Mouse (Mus musculus) megakaryocyte progenitor cell, adult 5-6 weeks (primary cell): ENCODE measurements around the gene Madcam1. TPM values are rescaled to one million over a fixed set of nuclear protein-coding genes. Genes with fewer than 3 reads are reported as not detected.

Source experiments
- ATAC-seq: replicated peaks from 2 replicates; pipeline ENCODE4 v1.8.0; 2016; ENCODE audit warnings: mild to moderate bottlenecking, moderate TSS enrichment, inconsistent platforms; ENCODE audit not compliant: poor library complexity
- total RNA-seq, 2 experiments: library from RNA; stranded (forward) in 1 of 2; stranded (reverse) in 1 of 2; fragments of 157-497, 149-512 nt in 1 of 2; fragments of 200-1000 nt in 1 of 2; gene quantifications; 2 replicates each; pipeline versions ENCODE4 v1.2.3 to v1.2.4; 2015 to 2017

Madcam1 gene
- total RNA-seq, 2 experiments from 2014 or later: not detected

GRCm38 (mm10) chr10:79707162-79707561, 42.8 kb downstream of the Madcam1 start:
- no peak for ATAC-seq

- ATAC-seq: no peak
Measured at GRCm38 (mm10) chr10:79707759-79708158, 43.4 kb downstream of the Madcam1 start.

GRCm38 (mm10) chr10:79708668-79709067, 44.3 kb downstream of the Madcam1 start:
- ATAC-seq: no peak

- no peak for ATAC-seq
Measured at GRCm38 (mm10) chr10:79709307-79709706, 44.9 kb downstream of the Madcam1 start.

GRCm38 (mm10) chr10:79712029-79712428, 47.7 kb downstream of the Madcam1 start:
- ATAC-seq: peak; percentile 27; the same call in 1 of the 2 replicates

- ATAC-seq: peak; percentile 83
Measured at GRCm38 (mm10) chr10:79712499-79713126, 48.3 kb downstream of the Madcam1 start.

GRCm38 (mm10) chr10:79713163-79713562, 48.8 kb downstream of the Madcam1 start:
- no peak for ATAC-seq

- ATAC-seq: no peak
Measured at GRCm38 (mm10) chr10:79714996-79715395, 50.6 kb downstream of the Madcam1 start.

- ATAC-seq: no peak
Measured at GRCm38 (mm10) chr10:79716254-79716987, 52.1 kb downstream of the Madcam1 start, which contains the start of gene Hcn2. TSS of gene Hcn2 (plus strand) at chr10:79716634.

GRCm38 (mm10) chr10:79716988-79717355, 52.6 kb downstream of the Madcam1 start:
- no peak for ATAC-seq

- peak; percentile 72 for ATAC-seq
Measured at GRCm38 (mm10) chr10:79717640-79718357, 53.4 kb downstream of the Madcam1 start.

Other genes with a start within 250 kb of the Madcam1 start
- not detected in 2 replicates for gene Vmn2r83, start 195.8 kb upstream of the Madcam1 start, total RNA-seq (2015)
- not detected in 2 replicates for gene Vmn2r83, start 195.8 kb upstream of the Madcam1 start, total RNA-seq (2017)
- gene Plpp2, start 130.8 kb upstream of the Madcam1 start, total RNA-seq (2015): 8.2 and 11.6 TPM in 2 replicates
- 2.7 and 5.3 TPM in 2 replicates for gene Plpp2, start 130.8 kb upstream of the Madcam1 start, total RNA-seq (2017)
- gene Mier2, start 109.4 kb upstream of the Madcam1 start, total RNA-seq (2015): 7.4 and 9.1 TPM in 2 replicates
- gene Mier2, start 109.4 kb upstream of the Madcam1 start, total RNA-seq (2017): 9.6 and 13.4 TPM in 2 replicates
- gene Theg, start 77.2 kb upstream of the Madcam1 start, total RNA-seq (2015): not detected in 2 replicates
- not detected in 2 replicates for gene Theg, start 77.2 kb upstream of the Madcam1 start, total RNA-seq (2017)
- gene C2cd4c, start 50.5 kb upstream of the Madcam1 start, total RNA-seq (2015): not detected in 2 replicates
- gene C2cd4c, start 50.5 kb upstream of the Madcam1 start, total RNA-seq (2017): not detected in 2 replicates
- not detected in 2 replicates for gene Shc2, start 26.6 kb upstream of the Madcam1 start, total RNA-seq (2015)
- gene Shc2, start 26.6 kb upstream of the Madcam1 start, total RNA-seq (2017): not detected in 2 replicates
- gene Odf3l2, start 18.8 kb upstream of the Madcam1 start, total RNA-seq (2015): not detected in 2 replicates
- gene Odf3l2, start 18.8 kb upstream of the Madcam1 start, total RNA-seq (2017): not detected in 2 replicates
- 8.3 and 10.2 TPM in 2 replicates for gene Tpgs1, start 4.8 kb downstream of the Madcam1 start, total RNA-seq (2015)
- 8.2 and 10.4 TPM in 2 replicates for gene Tpgs1, start 4.8 kb downstream of the Madcam1 start, total RNA-seq (2017)
- gene Cdc34, start 17.6 kb downstream of the Madcam1 start, total RNA-seq (2015): 69.2 and 79.0 TPM in 2 replicates
- gene Cdc34, start 17.6 kb downstream of the Madcam1 start, total RNA-seq (2017): 154 and 169 TPM in 2 replicates
- gene Gzmm, start 24.5 kb downstream of the Madcam1 start, total RNA-seq (2015): 0.29 and 0.49 TPM in 2 replicates
- 1.1 and 2.8 TPM in 2 replicates for gene Gzmm, start 24.5 kb downstream of the Madcam1 start, total RNA-seq (2017)
- 441 and 471 TPM in 2 replicates for gene Bsg, start 39.9 kb downstream of the Madcam1 start, total RNA-seq (2015)
- gene Bsg, start 39.9 kb downstream of the Madcam1 start, total RNA-seq (2017): 272 TPM in 2 replicates
- gene Hcn2, start 52.1 kb downstream of the Madcam1 start, total RNA-seq (2015): not detected in 2 replicates
- not detected in 2 replicates for gene Hcn2, start 52.1 kb downstream of the Madcam1 start, total RNA-seq (2017)
- gene Polrmt, start 82.0 kb downstream of the Madcam1 start, total RNA-seq (2015): 36.9 and 46.9 TPM in 2 replicates
- 10.8 and 14.6 TPM in 2 replicates for gene Polrmt, start 82.0 kb downstream of the Madcam1 start, total RNA-seq (2017)
- not detected in 2 replicates for gene Fgf22, start 90.5 kb downstream of the Madcam1 start, total RNA-seq (2015)
- not detected in 2 replicates for gene Fgf22, start 90.5 kb downstream of the Madcam1 start, total RNA-seq (2017)
- gene Rnf126, start 102.4 kb downstream of the Madcam1 start, total RNA-seq (2015): 55.6 and 63.0 TPM in 2 replicates
- gene Rnf126, start 102.4 kb downstream of the Madcam1 start, total RNA-seq (2017): 18.4 and 20.2 TPM in 2 replicates
- 1.6 and 2.7 TPM in 2 replicates for gene Fstl3, start 112.7 kb downstream of the Madcam1 start, total RNA-seq (2015)
- gene Fstl3, start 112.7 kb downstream of the Madcam1 start, total RNA-seq (2017): 1.3 and 3.6 TPM in 2 replicates
- gene Prss57, start 126.4 kb downstream of the Madcam1 start, total RNA-seq (2015): 160 and 189 TPM in 2 replicates
- gene Prss57, start 126.4 kb downstream of the Madcam1 start, total RNA-seq (2017): 95.1 and 100.0 TPM in 2 replicates
- 65.3 and 71.4 TPM in 2 replicates for gene Palm, start 129.0 kb downstream of the Madcam1 start, total RNA-seq (2015)
- gene Palm, start 129.0 kb downstream of the Madcam1 start, total RNA-seq (2017): 43.4 and 53.4 TPM in 2 replicates
- gene Misp, start 156.4 kb downstream of the Madcam1 start, total RNA-seq (2015): not detected in 2 replicates
- gene Misp, start 156.4 kb downstream of the Madcam1 start, total RNA-seq (2017): 0.58 TPM in 1 of 2 replicates, not detected in the other
- gene Ptbp1, start 189.9 kb downstream of the Madcam1 start, total RNA-seq (2015): 218 and 262 TPM in 2 replicates
- gene Ptbp1, start 189.9 kb downstream of the Madcam1 start, total RNA-seq (2017): 172 and 187 TPM in 2 replicates
- gene Prtn3, start 209.9 kb downstream of the Madcam1 start, total RNA-seq (2015): 3,382 and 3,510 TPM in 2 replicates
- 738 and 1,001 TPM in 2 replicates for gene Prtn3, start 209.9 kb downstream of the Madcam1 start, total RNA-seq (2017)
- 39.0 and 41.2 TPM in 2 replicates for gene Plppr3, start 210.1 kb downstream of the Madcam1 start, total RNA-seq (2015)
- 93.9 and 96.9 TPM in 2 replicates for gene Plppr3, start 210.1 kb downstream of the Madcam1 start, total RNA-seq (2017)
- 6,143 and 8,228 TPM in 2 replicates for gene Elane, start 221.7 kb downstream of the Madcam1 start, total RNA-seq (2015)
- 2,359 and 2,989 TPM in 2 replicates for gene Elane, start 221.7 kb downstream of the Madcam1 start, total RNA-seq (2017)
- gene Cfd, start 226.3 kb downstream of the Madcam1 start, total RNA-seq (2015): 0.49 and 0.56 TPM in 2 replicates
- gene Cfd, start 226.3 kb downstream of the Madcam1 start, total RNA-seq (2017): 1.2 TPM in 1 of 2 replicates, not detected in the other
- 13.9 and 14.4 TPM in 2 replicates for gene Med16, start 244.4 kb downstream of the Madcam1 start, total RNA-seq (2015)
- gene Med16, start 244.4 kb downstream of the Madcam1 start, total RNA-seq (2017): 22.1 and 24.8 TPM in 2 replicates
- gene Gm26602, start 246.3 kb downstream of the Madcam1 start, total RNA-seq (2015): not detected in 2 replicates
- gene Gm26602, start 246.3 kb downstream of the Madcam1 start, total RNA-seq (2017): not detected in 2 replicates